Mouse (Mus musculus) bone marrow, adult 2 months (tissue): ENCODE data around the gene Six2.

Experiments
- CTCF ChIP-seq: fragments of 200-500 bp; IDR thresholded peaks from 2 replicates; pipeline ENCODE4 v1.5.1; 2011; ENCODE audit warnings: low read length, control low read depth; ENCODE audit not compliant: control insufficient read depth, insufficient read depth
- POLR2A ChIP-seq: fragments of 200-500 bp; IDR thresholded peaks from 2 replicates; pipeline ENCODE4 v1.6.1; 2011; ENCODE audit warnings: low read depth, mild to moderate bottlenecking, control low read depth, low read length, borderline replicate concordance; ENCODE audit not compliant: control insufficient read depth

- TF ChIP-seq POLR2A, result no peak
- TF ChIP-seq CTCF, result no peak
Measured at GRCm38 (mm10) chr17:85698643-85699042, 10.6 kb upstream of the Six2 start.
